Mouse (Mus musculus) limb, embryonic 10.5 days (tissue): ENCODE results near the gene Cap1. TPM values are rescaled to one million over a fixed set of nuclear protein-coding genes. Genes with fewer than 3 reads are reported as not detected.
A peak's percentile ranks its signal among the peaks of the same experiment; 100 is the strongest.

Source experiments
- DNase-seq: peaks from one replicate; pipeline ENCODE4 v3.0.0-alpha.2; 2017; ENCODE audit warnings: low spot score
- H3K27ac ChIP-seq: fragments of 300-500 bp; sonication (generic); 2 replicates; pipeline ENCODE4 v1.5.1; 2016; ENCODE audit warnings: mild to moderate bottlenecking
- H3K27me3 ChIP-seq: fragments of 300-500 bp; sonication (generic); 2 replicates; pipeline ENCODE4 v1.6.1; 2016; ENCODE audit warnings: low read depth, mild to moderate bottlenecking; ENCODE audit not compliant: poor library complexity, severe bottlenecking
- H3K36me3 ChIP-seq: fragments of 300-500 bp; sonication (generic); 2 replicates; pipeline ENCODE4 v1.6.1; 2016; ENCODE audit warnings: mild to moderate bottlenecking, moderate library complexity
- H3K4me1 ChIP-seq: fragments of 300-500 bp; sonication (generic); 2 replicates; pipeline ENCODE4 v1.6.1; 2016
- H3K4me3 ChIP-seq: fragments of 300-500 bp; sonication (generic); 2 replicates; pipeline ENCODE4 v1.5.1; 2016; ENCODE audit warnings: mild to moderate bottlenecking, moderate library complexity
- H3K9me3 ChIP-seq: fragments of 300-500 bp; sonication (generic); replicated peaks from 2 replicates; pipeline ENCODE4 v1.6.1; 2016; ENCODE audit warnings: mild to moderate bottlenecking
- WGBS: fragments of 180-500 bp; shearing (Covaris S2); methylation state at CpG from one replicate; pipeline ENCODE4 v1.1.7; 2016; 5-methylcytosine and 5-hydroxymethylcytosine counted together
- polyA plus RNA-seq: library from polyadenylated mRNA; unstranded; fragments of >200 nt; fragmentation: Nextera tagmentation; extraction: Ambion mirVana; gene quantifications from 2 replicates; pipeline ENCODE4 v1.2.1, GENCODE M21; 2016

Gene Cap1
- polyA plus RNA-seq, result 45.3 and 46.5 TPM in 2 replicates

DNA sequence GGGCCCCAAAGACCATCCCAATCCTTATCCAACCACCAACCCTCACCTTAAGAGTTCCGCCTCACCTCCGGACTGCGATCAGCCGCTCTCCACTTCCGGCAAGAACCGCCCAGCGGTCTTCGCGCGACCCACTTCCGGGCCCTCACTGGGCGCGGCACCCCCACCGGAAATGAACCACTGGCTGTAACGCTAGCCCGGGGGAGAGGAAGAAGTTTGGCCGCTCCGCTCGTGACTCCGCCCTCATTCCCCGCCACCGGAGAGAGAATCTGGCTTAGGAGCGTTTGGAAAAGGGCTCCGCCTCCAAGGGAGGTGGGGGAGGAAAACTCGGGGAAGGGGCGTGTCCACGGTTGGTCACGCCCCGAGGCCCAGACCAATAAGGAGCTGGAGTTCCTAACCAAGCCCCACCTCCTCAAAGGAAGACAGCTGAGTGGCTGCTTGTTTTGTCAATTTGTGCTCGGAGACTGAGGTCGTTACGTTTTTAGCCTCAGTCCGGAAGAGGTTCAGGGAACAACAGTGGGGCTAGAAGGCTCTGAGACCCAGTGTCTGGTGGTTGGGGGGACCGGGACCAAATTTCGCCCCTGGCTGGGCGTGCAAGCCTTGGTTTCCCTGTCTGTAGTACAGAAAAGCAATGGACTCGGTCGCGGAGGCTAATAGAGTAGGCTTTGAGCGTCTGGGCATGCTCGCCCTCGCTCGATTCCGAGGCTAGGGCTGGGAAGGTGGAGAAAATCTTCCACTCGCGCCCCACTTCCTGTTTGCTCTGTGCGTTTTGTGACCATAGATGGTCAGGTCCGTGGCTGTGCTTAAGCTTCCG is at the start of gene Cap1:
TSS of gene Cap1 (minus strand) at position 289 of the 811 bp plus-strand sequence.
- DNase-seq, result peak; percentile 96
- H3K9me3 ChIP-seq, result no peaks in the 10 kb centered on the region
- no peaks in the 10 kb centered on the region for H3K36me3 ChIP-seq
- H3K4me3 ChIP-seq, result peak within 1 kb of the TSS; percentile 85
- under 1% methylated on average over 49 of the region's 49 CpGs for WGBS
- H3K27ac ChIP-seq, result peak within 1 kb of the TSS; percentile 97
- no peaks in the 10 kb centered on the region for H3K27me3 ChIP-seq
- peaks cover 19% of the 10 kb centered on the region for H3K4me1 ChIP-seq

DNA sequence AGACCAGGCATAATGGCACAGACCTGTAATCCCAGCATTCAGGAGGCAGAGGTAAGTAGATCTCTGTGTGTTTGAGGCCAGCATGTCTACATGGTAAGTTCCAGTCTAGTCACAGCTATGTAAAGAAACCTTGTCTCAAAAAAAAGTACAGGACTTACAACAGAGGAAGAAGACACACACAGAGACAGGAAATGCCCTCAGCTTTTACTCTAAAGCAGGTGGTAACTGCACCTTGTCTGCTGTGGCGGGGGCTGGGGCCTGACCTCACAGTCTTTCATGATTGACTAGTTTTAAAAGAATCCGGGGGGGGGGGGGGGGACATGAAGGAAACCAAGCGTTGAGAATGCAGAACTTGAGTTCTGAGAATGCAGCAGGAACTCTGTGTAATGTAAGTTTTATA is 48.0 kb upstream of the Cap1 start:
- H3K9me3 ChIP-seq, result no peaks in the 10 kb centered on the region
- H3K4me1 ChIP-seq, result no peaks in the 10 kb centered on the region
- no peak overlapping the region for H3K27ac ChIP-seq
- no peak overlapping the region for H3K4me3 ChIP-seq
- DNase-seq, result no peak
- no peaks in the 10 kb centered on the region for H3K27me3 ChIP-seq
- 65% methylated on average over 3 of the region's 3 CpGs for WGBS
- H3K36me3 ChIP-seq, result no peaks in the 10 kb centered on the region

DNA sequence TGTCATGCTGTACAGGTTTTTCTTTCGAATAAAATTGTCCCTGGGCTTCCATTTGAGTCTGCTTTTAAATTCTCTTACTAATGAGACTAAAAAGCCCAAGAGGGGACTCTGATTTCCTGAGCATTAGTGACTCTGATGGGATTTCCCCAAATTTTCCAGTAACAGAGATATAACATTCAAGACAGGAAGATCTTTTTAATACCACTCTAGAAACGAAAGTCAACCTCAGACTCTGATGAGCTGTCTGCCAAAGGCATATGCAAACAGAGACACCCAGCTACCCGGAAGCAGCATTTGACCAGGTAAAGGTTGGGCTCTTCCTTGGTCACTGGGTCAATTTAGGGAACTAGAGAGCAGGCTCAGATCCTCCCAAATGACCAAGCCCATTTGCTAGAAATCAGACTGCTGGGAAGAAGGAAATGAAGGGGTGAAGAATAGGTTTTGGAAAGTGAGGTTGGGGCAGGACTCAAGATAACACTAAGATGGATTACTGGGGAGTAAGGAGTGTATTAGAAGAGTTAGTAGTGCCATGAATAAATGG is 47.3 kb upstream of the Cap1 start:
- Histone ChIP-seq H3K36me3 (no peaks in the 10 kb centered on the region), H3K27ac (no peak overlapping the region), H3K9me3 (no peaks in the 10 kb centered on the region), H3K4me3 (no peak overlapping the region), H3K27me3 (no peaks in the 10 kb centered on the region), H3K4me1 (no peaks in the 10 kb centered on the region)
- 83% methylated on average over 3 of the region's 3 CpGs for WGBS
- no peak for DNase-seq

DNA sequence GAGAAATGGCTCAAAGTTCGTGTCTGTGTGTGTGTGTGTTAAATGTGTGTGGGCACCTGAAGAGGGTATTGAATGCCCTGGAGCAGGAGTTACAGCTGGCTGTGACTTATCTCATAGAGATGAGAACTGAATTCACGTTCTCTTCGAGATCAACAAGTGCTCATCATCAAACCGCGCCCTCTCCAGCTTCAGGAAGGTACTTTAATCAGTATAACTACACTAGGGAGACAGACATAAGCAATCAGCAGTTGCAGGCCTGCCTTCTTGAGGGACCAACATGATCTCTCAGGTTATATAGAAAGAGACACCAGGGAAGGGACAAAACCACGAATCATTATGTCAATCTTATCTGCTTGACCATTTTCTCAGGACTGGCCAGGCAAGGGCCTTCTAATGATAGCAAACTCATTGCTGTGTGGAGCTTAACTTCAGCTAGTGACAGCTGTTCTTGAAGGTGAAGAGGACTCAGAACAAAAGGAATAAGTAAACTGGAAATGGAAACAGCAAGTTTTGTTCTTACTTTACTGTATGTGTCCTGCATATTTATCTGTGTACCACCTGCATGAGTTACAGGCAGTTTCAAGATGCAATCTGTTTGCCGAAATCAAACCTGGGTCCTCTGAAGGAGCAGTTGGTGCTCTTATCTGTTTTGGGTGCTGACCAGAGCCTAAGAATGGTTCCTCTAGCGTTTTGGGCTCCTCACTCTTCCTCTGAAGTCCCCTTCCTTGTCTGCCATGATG is 46.6 kb upstream of the Cap1 start:
- Histone ChIP-seq H3K27me3 (no peaks in the 10 kb centered on the region), H3K4me1 (no peaks in the 10 kb centered on the region), H3K4me3 (no peak overlapping the region), H3K9me3 (no peaks in the 10 kb centered on the region), H3K27ac (no peak overlapping the region), H3K36me3 (no peaks in the 10 kb centered on the region)
- no peak for DNase-seq
- WGBS, result 77% methylated on average over 8 of the region's 8 CpGs

DNA sequence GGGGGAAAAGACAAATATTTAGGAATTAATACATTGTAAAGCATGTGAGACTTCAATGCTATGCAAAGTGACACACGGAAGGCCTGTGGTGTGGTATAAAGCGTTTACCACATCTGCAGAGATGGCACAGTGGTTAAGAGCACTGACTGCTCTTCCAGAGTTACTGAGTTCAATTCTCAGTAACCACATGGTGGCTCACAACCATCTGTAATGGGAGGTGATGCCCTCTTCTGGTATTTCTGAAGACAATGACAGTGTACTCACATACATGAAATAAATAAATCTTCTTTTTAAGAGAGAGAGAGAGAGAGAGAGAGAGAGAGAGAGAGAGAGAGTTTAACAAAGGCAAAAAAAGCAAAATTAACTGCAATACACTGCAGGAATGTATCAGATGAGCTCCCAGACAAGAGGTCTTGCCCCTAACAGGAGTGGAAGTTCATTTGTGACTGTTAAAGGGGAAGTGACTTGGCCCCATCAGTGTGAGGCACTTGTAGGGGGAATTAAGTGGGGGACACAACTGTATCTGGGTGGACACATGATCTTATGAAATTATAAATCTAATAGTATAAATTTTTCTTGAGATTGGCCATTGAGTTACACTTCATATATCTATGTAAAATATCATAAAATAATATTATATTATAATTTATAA is 45.2 kb upstream of the Cap1 start:
- no peaks in the 10 kb centered on the region for H3K36me3 ChIP-seq
- no peak overlapping the region for H3K4me3 ChIP-seq
- no peaks in the 10 kb centered on the region for H3K4me1 ChIP-seq
- no peaks in the 10 kb centered on the region for H3K27me3 ChIP-seq
- H3K27ac ChIP-seq, result no peak overlapping the region
- WGBS, result 91% methylated on average over 2 of the region's 2 CpGs
- DNase-seq, result no peak
- no peaks in the 10 kb centered on the region for H3K9me3 ChIP-seq

DNA sequence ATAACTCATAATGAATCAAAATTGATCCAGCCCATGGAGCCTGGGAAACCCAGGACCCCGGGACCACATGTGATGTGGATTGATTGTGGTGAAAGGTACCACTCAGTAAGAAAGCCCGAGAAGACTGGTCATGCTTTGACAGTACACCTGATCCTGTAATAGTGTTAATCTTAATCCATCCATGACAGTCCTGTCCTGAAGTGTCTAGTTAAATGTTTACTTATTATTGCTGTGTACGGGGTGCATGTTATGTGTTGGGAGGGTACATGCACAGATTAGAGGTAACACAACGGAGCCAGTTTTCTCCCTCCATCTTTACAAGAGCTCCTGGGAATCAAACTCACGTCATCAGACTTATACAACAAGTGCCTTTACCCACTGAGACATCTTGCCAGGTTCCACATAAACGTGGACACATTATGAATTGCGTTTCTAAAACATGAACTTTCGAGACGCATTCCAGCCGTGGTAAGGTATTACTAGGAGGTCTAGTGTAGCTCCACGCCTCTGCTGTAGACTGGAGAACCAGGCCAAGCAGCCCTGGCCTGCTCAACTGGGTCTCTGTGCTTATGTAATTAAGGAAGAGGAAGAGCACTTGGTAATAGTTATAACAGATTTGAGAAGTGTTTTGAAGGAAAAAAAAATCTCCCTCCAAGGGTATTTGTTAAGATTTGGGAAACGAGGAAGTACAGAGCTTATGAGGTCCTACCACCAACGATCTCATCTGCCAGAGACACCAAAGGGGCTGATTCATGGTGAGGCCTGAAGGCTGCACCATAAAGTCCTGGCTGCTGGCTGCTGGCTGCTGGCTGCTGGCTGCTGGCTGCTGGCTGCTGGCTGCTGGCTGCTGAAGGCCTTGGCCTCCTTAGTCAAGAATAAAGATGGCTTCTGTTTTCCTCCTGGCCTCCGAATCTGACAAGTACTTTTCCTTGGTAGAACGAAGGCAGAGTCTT is 37.8 kb upstream of the Cap1 start:
- Histone ChIP-seq H3K36me3 (no peaks in the 10 kb centered on the region), H3K27me3 (no peaks in the 10 kb centered on the region), H3K9me3 (no peaks in the 10 kb centered on the region), H3K4me1 (no peaks in the 10 kb centered on the region), H3K4me3 (no peak overlapping the region), H3K27ac (no peak overlapping the region)
- DNase-seq, result no peak
- 88% methylated on average over 15 of the region's 15 CpGs for WGBS

DNA sequence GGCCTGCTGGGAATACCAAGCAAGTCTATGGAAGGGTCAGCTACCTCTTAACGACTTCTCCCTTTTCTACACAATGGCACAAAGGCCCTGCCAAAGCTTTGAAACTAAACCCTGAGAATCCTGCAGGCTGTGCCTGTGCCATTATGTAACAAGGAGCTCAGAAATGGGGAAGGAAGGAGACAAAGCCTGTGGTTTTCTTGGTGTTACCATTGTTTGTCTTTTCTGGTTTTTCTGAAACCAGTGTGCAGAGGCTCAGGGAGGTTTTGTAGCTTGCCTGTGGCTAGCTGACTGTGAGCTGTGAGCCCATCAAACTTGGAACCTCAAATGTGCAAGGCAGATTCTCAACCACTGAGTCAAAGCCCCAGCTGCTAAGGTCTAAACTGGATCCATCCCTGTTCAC is 37.0 kb upstream of the Cap1 start:
- no peak overlapping the region for H3K27ac ChIP-seq

DNA sequence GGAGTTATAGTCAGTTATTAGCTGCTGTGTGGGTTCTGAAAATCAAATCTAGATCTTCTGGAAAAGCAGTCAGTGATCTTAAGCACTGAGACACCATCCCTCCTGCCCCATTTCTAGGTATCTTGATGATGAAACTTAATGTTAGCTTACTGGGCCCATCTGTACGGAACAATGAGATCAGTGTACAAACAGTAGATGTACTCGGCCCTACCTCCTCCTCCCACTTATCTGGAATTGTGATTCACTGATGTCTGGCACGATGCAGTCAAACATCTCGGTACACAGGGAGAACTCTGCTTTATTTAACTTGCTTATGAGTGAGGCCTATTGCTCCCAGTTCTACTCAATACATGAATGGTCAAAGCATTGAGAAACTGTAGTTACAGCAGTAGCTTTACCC is 30.1 kb upstream of the Cap1 start:
- no peaks in the 10 kb centered on the region for H3K4me1 ChIP-seq
- 91% methylated on average over 4 of the region's 4 CpGs for WGBS
- no peaks in the 10 kb centered on the region for H3K27me3 ChIP-seq
- no peak overlapping the region for H3K4me3 ChIP-seq
- no peaks in the 10 kb centered on the region for H3K36me3 ChIP-seq
- no peak for DNase-seq
- no peaks in the 10 kb centered on the region for H3K9me3 ChIP-seq
- no peak overlapping the region for H3K27ac ChIP-seq

More for the DNA sequence above, 37.0 kb upstream of the Cap1 start:
- no peaks in the 10 kb centered on the region for H3K4me1 ChIP-seq
- 54% methylated on average over 1 of the region's 1 CpGs for WGBS
- no peaks in the 10 kb centered on the region for H3K36me3 ChIP-seq
- H3K4me3 ChIP-seq, result no peak overlapping the region
- no peak for DNase-seq
- no peaks in the 10 kb centered on the region for H3K9me3 ChIP-seq
- H3K27me3 ChIP-seq, result no peaks in the 10 kb centered on the region

DNA sequence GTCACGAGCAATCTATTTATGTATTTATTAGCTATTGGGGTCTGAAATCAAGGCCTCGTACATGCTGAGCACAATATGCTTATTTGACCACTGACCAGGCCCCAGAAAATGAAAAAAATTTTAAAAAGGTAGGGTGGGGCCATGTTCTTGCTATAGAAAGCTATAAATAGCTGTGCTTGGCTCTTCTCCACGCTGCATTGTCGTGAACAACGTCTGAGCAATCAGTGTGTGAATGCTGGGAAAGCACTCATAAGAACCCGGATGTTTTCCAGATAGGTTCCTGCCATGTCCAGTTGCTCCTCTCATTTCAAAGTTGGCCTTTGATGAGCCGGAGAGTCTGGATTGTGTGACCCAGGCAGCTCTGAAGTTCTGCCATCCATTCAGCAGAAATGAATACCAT is 28.3 kb upstream of the Cap1 start:
- no peaks in the 10 kb centered on the region for H3K4me1 ChIP-seq
- H3K9me3 ChIP-seq, result no peaks in the 10 kb centered on the region
- DNase-seq, result no peak
- WGBS, result 87% methylated on average over 7 of the region's 7 CpGs
- no peaks in the 10 kb centered on the region for H3K36me3 ChIP-seq
- H3K27me3 ChIP-seq, result no peaks in the 10 kb centered on the region
- H3K4me3 ChIP-seq, result no peak overlapping the region
- H3K27ac ChIP-seq, result no peak overlapping the region

DNA sequence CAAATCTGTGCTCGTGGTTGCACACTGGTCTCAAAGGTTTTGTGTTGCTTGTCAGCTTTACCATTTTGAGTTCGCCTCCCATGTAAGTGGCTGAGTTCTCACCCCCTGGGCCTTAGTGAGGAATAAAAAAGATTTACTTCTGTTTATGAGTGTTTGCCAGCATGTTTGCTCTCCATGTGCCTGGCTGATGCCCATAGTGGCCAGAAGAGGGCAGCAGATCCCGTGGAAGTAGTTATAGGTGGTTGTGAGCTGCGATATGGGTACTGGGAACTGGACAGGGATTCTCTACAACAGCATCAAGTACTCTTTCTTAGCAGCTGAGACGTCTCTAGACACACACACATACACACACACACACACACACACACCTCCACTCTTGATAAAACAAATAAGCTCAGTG is 26.8 kb upstream of the Cap1 start:
- 73% methylated on average over 5 of the region's 5 CpGs for WGBS
- DNase-seq, result no peak
- Histone ChIP-seq H3K27me3 (no peaks in the 10 kb centered on the region), H3K9me3 (no peaks in the 10 kb centered on the region), H3K4me3 (no peak overlapping the region), H3K4me1 (no peaks in the 10 kb centered on the region), H3K27ac (no peak overlapping the region), H3K36me3 (no peaks in the 10 kb centered on the region)

DNA sequence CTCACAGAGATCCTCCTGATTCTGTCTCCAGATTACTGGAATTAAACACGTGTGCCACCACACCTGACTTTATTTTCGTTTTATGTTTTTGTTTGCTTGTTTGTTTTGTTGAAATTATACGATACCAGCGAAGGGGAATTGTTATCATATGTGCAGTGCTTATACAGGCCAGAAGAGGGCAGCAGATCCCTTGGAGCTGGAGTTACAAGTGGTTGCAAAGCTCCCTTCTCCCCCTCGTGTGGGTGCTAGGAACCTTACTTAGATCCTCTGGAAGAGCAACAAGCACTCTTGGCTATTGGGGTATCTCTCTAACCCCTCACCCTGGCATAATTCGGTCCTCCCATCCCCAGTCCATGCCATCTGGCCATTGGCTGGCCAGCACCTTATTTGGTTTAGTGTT is 24.7 kb upstream of the Cap1 start:
- DNase-seq, result no peak
- no peaks in the 10 kb centered on the region for H3K27me3 ChIP-seq
- H3K9me3 ChIP-seq, result no peaks in the 10 kb centered on the region
- 47% methylated on average over 6 of the region's 6 CpGs for WGBS
- H3K4me1 ChIP-seq, result no peaks in the 10 kb centered on the region
- no peaks in the 10 kb centered on the region for H3K36me3 ChIP-seq
- no peak overlapping the region for H3K27ac ChIP-seq
- H3K4me3 ChIP-seq, result no peak overlapping the region

DNA sequence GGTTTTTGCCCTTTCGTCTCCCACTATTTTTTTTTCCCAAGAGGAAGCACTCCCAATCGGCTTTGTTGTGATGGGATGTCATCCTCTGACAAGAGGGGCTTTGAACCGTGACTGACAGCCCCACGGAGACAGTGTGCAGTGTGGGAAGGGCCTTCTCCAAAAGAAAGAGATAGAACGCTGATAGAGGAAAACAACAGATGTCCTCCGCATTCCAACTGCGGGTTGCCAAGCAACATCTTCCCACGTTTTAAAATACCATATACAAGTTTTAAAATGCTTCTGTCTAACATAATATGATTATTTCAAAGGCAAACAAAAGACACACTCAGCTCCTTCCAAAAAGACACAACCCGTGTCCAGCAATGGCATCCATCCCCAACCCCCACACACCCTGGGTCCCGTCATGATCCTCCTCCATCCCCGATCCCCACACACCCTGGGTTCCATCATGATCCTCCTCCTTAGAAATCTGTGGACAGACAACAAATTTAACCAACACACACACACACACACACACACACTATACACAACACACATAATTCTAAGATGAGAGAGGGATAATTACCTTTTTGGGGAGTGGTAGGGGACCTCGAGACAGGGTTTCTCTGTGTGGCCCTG is 23.8 kb upstream of the Cap1 start:
- 67% methylated on average over 12 of the region's 12 CpGs for WGBS
- Histone ChIP-seq H3K27me3 (no peaks in the 10 kb centered on the region), H3K9me3 (no peaks in the 10 kb centered on the region), H3K4me3 (no peak overlapping the region), H3K36me3 (no peaks in the 10 kb centered on the region), H3K27ac (no peak overlapping the region), H3K4me1 (no peaks in the 10 kb centered on the region)
- no peak for DNase-seq
